Mouse (Mus musculus): ENCODE measurements around the gene Brms1l. TPM values are rescaled to one million over a fixed set of nuclear protein-coding genes. Genes with fewer than 3 reads are reported as not detected.
A peak's percentile ranks its signal among the peaks of the same experiment; 100 is the strongest.

Brms1l gene
- polyA plus RNA-seq, 1 experiment from 2014 or later = 57.5 TPM

DNA sequence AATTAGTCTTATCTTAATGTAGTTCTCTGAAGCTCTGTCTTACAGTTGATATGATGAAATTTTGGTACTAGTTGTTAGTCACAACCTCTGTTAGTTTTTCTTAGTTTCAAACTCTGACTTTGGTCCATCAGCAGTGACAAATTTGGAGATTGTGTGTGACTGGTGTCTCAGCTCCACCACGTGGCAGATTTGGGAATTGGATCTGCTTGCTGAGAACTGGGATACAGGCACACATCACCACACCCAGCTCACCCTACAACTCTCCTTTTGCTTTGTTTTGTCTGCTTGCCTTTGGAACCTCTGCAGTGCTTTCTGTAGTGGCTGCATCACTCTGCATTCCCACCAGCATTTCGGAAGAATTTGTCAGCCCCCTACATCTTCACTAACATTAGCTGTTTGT is 5.0 kb upstream of the Brms1l start:
- H3K4me3 ChIP-seq = no peak overlapping the region
- 28% methylated on average over 2 of the region's 2 CpGs for WGBS

DNA sequence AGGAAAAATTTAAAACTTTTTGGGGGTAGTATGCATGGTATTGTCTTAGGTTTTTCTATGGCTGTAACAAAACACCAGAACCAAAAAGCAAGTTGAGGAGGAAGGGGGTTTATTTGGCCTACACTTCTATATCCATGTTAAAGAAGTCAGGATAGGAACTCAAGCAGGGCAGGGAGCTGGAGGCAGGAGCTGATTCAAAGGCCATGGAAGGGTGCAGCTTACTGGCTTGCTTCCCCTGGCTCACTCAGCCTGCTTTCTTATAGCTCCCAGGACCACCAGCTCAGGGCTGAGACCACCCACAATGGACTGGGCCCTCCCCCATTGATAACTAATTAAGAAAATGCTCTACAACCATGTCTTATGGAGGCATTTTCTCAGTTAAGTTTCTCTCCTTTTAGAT is 3.2 kb upstream of the Brms1l start:
- Histone ChIP-seq H3K4me1 (peaks cover 11% of the 10 kb centered on the region), H3K27me3 (no peaks in the 10 kb centered on the region), H3K4me3 (no peak overlapping the region), H3K36me3 (no peaks in the 10 kb centered on the region), H3K9me3 (no peaks in the 10 kb centered on the region), H3K27ac (replicated peaks) (no peak overlapping the region), H3K9ac (replicated peaks) (no peak overlapping the region), H3K4me2 (replicated peaks) (no peak overlapping the region)
- ATAC-seq (replicated peaks) = no peak

More for the DNA sequence above, 5.0 kb upstream of the Brms1l start:
- H3K36me3 ChIP-seq = no peaks in the 10 kb centered on the region
- no peaks in the 10 kb centered on the region for H3K4me1 ChIP-seq
- ATAC-seq (replicated peaks) = no peak
- no peaks in the 10 kb centered on the region for H3K27me3 ChIP-seq
- H3K9ac ChIP-seq (replicated peaks) = no peak overlapping the region
- no peaks in the 10 kb centered on the region for H3K9me3 ChIP-seq
- H3K27ac ChIP-seq (replicated peaks) = no peak overlapping the region
- no peak overlapping the region for H3K4me2 ChIP-seq (replicated peaks)

GRCm38 (mm10) chr12:55833906-55834625 is 2.1 kb upstream of the Brms1l start:
- no peaks in the 10 kb centered on the region for H3K36me3 ChIP-seq
- no peak overlapping the region for H3K4me2 ChIP-seq (replicated peaks)
- H3K9me3 ChIP-seq = no peaks in the 10 kb centered on the region
- no peak overlapping the region for H3K27ac ChIP-seq (replicated peaks)
- WGBS = 67% methylated on average over 9 of the region's 9 CpGs
- H3K4me3 ChIP-seq = no peak overlapping the region
- no peaks in the 10 kb centered on the region for H3K27me3 ChIP-seq
- no peak overlapping the region for H3K9ac ChIP-seq (replicated peaks)
- no peak for ATAC-seq (replicated peaks)
- peaks cover 13% of the 10 kb centered on the region for H3K4me1 ChIP-seq

- H3K9ac ChIP-seq (replicated peaks) = no peak overlapping the region
- peaks cover 13% of the 10 kb centered on the region for H3K4me1 ChIP-seq
- no peak overlapping the region for H3K27ac ChIP-seq (replicated peaks)
- ATAC-seq (replicated peaks) = no peak
- H3K27me3 ChIP-seq = no peaks in the 10 kb centered on the region
- no peak overlapping the region for H3K4me2 ChIP-seq (replicated peaks)
- H3K4me3 ChIP-seq = no peak overlapping the region
- no peaks in the 10 kb centered on the region for H3K9me3 ChIP-seq
- 87% methylated on average over 8 of the region's 8 CpGs for WGBS
- no peaks in the 10 kb centered on the region for H3K36me3 ChIP-seq
Observed at GRCm38 (mm10) chr12:55834891-55835290, 1.2 kb upstream of the Brms1l start.

DNA sequence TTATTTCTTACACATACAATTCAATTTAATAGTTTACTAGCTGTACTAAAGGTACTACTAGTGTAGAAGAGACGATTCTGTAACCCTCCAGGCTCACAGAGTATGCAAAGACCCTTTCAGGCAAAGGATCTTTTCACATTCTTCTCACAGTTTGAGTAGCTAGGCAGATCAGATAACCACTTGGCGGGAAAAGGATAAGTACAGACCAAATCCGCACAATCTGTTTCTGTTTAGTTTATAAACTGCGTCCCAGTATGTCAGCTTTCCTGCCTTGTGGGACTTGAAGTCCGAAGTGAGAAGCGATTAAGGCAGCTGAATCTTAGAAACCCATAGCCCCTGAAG is 296 bp upstream of the Brms1l start:
- Histone ChIP-seq H3K27me3 (no peaks in the 10 kb centered on the region), H3K27ac (replicated peaks) (peak overlapping the region; percentile 87), H3K9ac (replicated peaks) (peak overlapping the region; percentile 38), H3K4me1 (peaks cover 13% of the 10 kb centered on the region), H3K9me3 (no peaks in the 10 kb centered on the region), H3K36me3 (no peaks in the 10 kb centered on the region), H3K4me2 (replicated peaks) (peak overlapping the region; percentile 47), H3K4me3 (peak overlapping the region; percentile 91)
- no peak for ATAC-seq (replicated peaks)
- under 1% methylated on average over 6 of the region's 6 CpGs for WGBS

- WGBS = 65% methylated on average over 3 of the region's 3 CpGs
- H3K4me1 ChIP-seq = peaks cover 13% of the 10 kb centered on the region
Observed at GRCm38 (mm10) chr12:55837495-55837894, 1.4 kb downstream of the Brms1l start.

DNA sequence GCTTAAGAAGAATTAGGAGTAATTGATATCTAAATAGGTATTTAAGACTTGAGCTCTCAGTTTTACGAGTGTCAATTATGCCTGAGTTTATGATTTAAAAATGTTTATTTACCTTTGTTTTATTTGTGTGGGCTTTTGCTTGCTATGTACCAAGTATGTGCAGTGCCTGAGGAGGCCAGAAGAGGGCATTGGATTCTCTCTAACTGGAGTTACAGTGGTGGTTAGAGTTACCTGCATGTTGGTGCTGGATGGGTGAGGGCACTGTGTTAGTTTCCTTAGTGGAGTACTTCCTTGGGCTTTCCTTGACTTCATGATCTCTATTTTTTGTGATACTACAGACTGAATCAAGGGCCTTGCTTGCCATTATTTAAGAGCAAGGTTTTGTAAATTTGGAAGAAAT is 10.6 kb downstream of the Brms1l start:
- H3K27ac ChIP-seq (replicated peaks) = no peak overlapping the region
- WGBS = 60% methylated on average over 1 of the region's 1 CpGs
- no peak overlapping the region for H3K9ac ChIP-seq (replicated peaks)
- H3K9me3 ChIP-seq = no peaks in the 10 kb centered on the region
- no peaks in the 10 kb centered on the region for H3K27me3 ChIP-seq
- H3K36me3 ChIP-seq = peaks cover 34% of the 10 kb centered on the region
- H3K4me3 ChIP-seq = no peak overlapping the region
- no peaks in the 10 kb centered on the region for H3K4me1 ChIP-seq
- H3K4me2 ChIP-seq (replicated peaks) = no peak overlapping the region
- ATAC-seq (replicated peaks) = 0 out of 2 replicates have a peak, but pooled peaks have one; percentile 48

More at GRCm38 (mm10) chr12:55837495-55837894, 1.4 kb downstream of the Brms1l start:
- Histone ChIP-seq H3K36me3 (peaks cover 10% of the 10 kb centered on the region), H3K9ac (replicated peaks) (no peak overlapping the region), H3K27me3 (no peaks in the 10 kb centered on the region), H3K27ac (replicated peaks) (no peak overlapping the region), H3K4me2 (replicated peaks) (peak overlapping the region; percentile 78), H3K9me3 (no peaks in the 10 kb centered on the region), H3K4me3 (peak overlapping the region; percentile 91; the same call in 1 of the 2 replicates)
- ATAC-seq (replicated peaks) = no peak

GRCm38 (mm10) chr12:55847851-55848250 is 11.7 kb downstream of the Brms1l start:
- no peaks in the 10 kb centered on the region for H3K27me3 ChIP-seq
- no peaks in the 10 kb centered on the region for H3K4me1 ChIP-seq
- ATAC-seq (replicated peaks) = no peak
- no peak overlapping the region for H3K4me2 ChIP-seq (replicated peaks)
- no peak overlapping the region for H3K9ac ChIP-seq (replicated peaks)
- no peaks in the 10 kb centered on the region for H3K9me3 ChIP-seq
- H3K4me3 ChIP-seq = no peak overlapping the region
- no peak overlapping the region for H3K27ac ChIP-seq (replicated peaks)
- 90% methylated on average over 4 of the region's 4 CpGs for WGBS
- peaks cover 24% of the 10 kb centered on the region for H3K36me3 ChIP-seq

DNA sequence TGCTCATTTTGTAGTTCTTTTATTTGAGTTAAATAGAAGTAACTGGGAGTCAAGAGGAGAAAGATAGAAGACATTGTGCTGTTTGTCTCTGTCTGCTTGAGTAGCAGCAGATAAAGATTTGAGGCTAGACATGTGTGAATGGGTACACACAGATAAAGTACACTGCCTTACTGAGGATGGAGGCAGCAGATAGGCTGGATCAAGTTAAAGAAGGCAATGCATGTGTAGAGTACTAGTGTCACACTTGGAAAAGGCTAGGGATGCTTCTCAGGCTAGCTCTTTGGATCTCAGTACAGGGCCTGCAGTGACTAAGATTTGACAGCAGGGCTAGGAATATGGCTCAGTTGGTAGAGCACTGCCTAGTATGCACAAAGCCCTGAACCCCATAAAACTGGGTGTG is 14.5 kb downstream of the Brms1l start:
- Histone ChIP-seq H3K36me3 (peaks cover 12% of the 10 kb centered on the region), H3K27ac (replicated peaks) (no peak overlapping the region), H3K9me3 (no peaks in the 10 kb centered on the region), H3K4me2 (replicated peaks) (no peak overlapping the region), H3K4me3 (no peak overlapping the region), H3K27me3 (no peaks in the 10 kb centered on the region), H3K4me1 (no peaks in the 10 kb centered on the region), H3K9ac (replicated peaks) (no peak overlapping the region)
- no peak for ATAC-seq (replicated peaks)

- H3K4me2 ChIP-seq (replicated peaks) = no peak overlapping the region
- no peak overlapping the region for H3K9ac ChIP-seq (replicated peaks)
- ATAC-seq (replicated peaks) = no peak
- H3K4me1 ChIP-seq = no peaks in the 10 kb centered on the region
- H3K4me3 ChIP-seq = no peak overlapping the region
- no peak overlapping the region for H3K27ac ChIP-seq (replicated peaks)
- H3K27me3 ChIP-seq = no peaks in the 10 kb centered on the region
- 95% methylated on average over 17 of the region's 17 CpGs for WGBS
- peaks cover 10% of the 10 kb centered on the region for H3K9me3 ChIP-seq
- H3K36me3 ChIP-seq = peaks cover 61% of the 10 kb centered on the region
Observed at GRCm38 (mm10) chr12:55859409-55860349, 23.6 kb downstream of the Brms1l start.

GRCm38 (mm10) chr12:55860631-55861030 is 24.5 kb downstream of the Brms1l start:
- no peaks in the 10 kb centered on the region for H3K4me1 ChIP-seq
- peaks cover 56% of the 10 kb centered on the region for H3K36me3 ChIP-seq
- no peak overlapping the region for H3K4me3 ChIP-seq
- no peak overlapping the region for H3K27ac ChIP-seq (replicated peaks)
- no peak for ATAC-seq (replicated peaks)
- H3K4me2 ChIP-seq (replicated peaks) = no peak overlapping the region
- H3K9ac ChIP-seq (replicated peaks) = no peak overlapping the region
- WGBS = 95% methylated on average over 7 of the region's 7 CpGs
- H3K9me3 ChIP-seq = peaks cover 10% of the 10 kb centered on the region
- no peaks in the 10 kb centered on the region for H3K27me3 ChIP-seq

DNA sequence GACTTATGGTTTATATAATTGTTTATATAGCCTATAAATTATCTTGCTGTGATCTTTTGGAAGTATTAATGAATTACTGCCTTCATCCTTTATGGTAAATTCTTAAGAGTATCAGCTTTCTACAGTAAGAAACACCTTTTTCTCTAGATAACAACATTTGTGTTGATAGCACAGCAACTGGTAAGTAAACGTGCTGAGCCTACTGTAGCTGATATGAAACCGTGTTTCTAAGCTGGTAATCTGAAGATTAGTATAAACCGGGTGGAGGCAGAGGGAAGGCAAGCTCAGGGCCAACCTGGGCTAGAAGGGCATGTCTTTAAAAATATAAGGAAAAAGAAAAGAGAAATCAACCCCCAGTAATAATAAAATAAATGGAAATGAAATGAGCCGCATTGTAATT is 31.6 kb downstream of the Brms1l start:
- H3K36me3 ChIP-seq = peaks cover 61% of the 10 kb centered on the region
- no peak overlapping the region for H3K4me2 ChIP-seq (replicated peaks)
- H3K27ac ChIP-seq (replicated peaks) = no peak overlapping the region
- H3K27me3 ChIP-seq = no peaks in the 10 kb centered on the region
- no peak overlapping the region for H3K4me3 ChIP-seq
- H3K9ac ChIP-seq (replicated peaks) = no peak overlapping the region
- ATAC-seq (replicated peaks) = no peak
- H3K9me3 ChIP-seq = no peaks in the 10 kb centered on the region
- WGBS = 94% methylated on average over 4 of the region's 4 CpGs
- no peaks in the 10 kb centered on the region for H3K4me1 ChIP-seq
